9 mouse cellular contexts compared by ENCODE assay signal in the genomic region with DNA sequence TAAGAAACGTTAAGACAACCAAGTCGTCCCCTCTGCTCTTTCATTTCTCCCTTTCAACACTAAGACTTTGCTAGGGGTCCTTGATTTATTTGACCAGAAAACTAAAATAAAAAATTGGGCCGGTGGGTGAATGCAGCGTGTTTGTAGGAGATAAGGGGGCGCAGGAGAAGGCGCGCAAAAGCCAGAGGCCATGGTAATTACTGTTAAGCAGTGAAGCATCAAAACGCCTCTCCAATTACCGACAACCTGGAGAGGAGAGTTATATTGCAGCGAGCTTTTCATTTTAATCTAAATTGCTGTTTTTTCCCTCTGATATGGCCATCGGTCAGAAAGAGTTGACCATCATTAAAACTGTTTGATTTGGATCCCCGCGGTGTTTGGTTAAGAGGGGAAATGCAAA.
DNase-seq lines count a peak whose midpoint lies in the region; ATAC-seq and TF ChIP-seq lines count a peak whose summit lies in the region.
"Had no signal": no experiment of that assay in that cellular context is flagged by ENCODE, and none has a peak within 500 bp of the region (broad histone marks: within the 10 kb centered on the region; RNA-seq: fewer than 3 reads in every experiment).

No protein-coding gene starts in this region.

- WGBS in limb, embryonic 12.5 days: 23% methylated on average over 13 of the region's 13 CpGs
- whole genome bisulfite sequencing in limb, embryonic 10.5 days: 26% methylated on average over 13 of the region's 13 CpGs
- WGBS in forebrain, postnatal 0 days: 8% methylated on average over 13 of the region's 13 CpGs
- 11% methylated on average over 13 of the region's 13 CpGs for WGBS in midbrain, embryonic 16.5 days

- H3K27ac ChIP-seq in limb, embryonic 12.5 days: no peak overlapping the region
- no peak overlapping the region for H3K27ac ChIP-seq in limb, embryonic 10.5 days
- no peak overlapping the region for H3K27ac ChIP-seq in forebrain, postnatal 0 days (ENCODE audit: low read depth, low read length)
- no peak overlapping the region for H3K27ac ChIP-seq in midbrain, embryonic 16.5 days (ENCODE audit: low read length)

- H3K27me3 ChIP-seq in limb, embryonic 12.5 days: peaks cover 26% of the 10 kb centered on the region
- peaks cover 29% of the 10 kb centered on the region for H3K27me3 ChIP-seq in limb, embryonic 10.5 days (ENCODE audit: low read depth, poor library complexity, severe bottlenecking)
- H3K27me3 ChIP-seq in forebrain, postnatal 0 days (ENCODE audit: insufficient read depth, low read length): no peaks in the 10 kb centered on the region
- peaks cover 3% of the 10 kb centered on the region; the same call in 1 of the 2 replicates for H3K27me3 ChIP-seq in midbrain, embryonic 16.5 days (ENCODE audit: control insufficient read depth, insufficient read depth, low read depth, low read length)

- ATAC-seq in limb, embryonic 12.5 days (ENCODE audit: insufficient number of reproducible peaks, insufficient read depth, low FRiP score, low TSS enrichment, low read depth): no peak
- no peak for ATAC-seq in forebrain, postnatal 0 days
- peak; percentile 69 for ATAC-seq in midbrain, embryonic 16.5 days
- no peak for ATAC-seq in activated CD4-positive, CD25-positive, alpha-beta regulatory T cell, adult 4 months

- H3K36me3 ChIP-seq in limb, embryonic 12.5 days: no peaks in the 10 kb centered on the region
- no peaks in the 10 kb centered on the region for H3K36me3 ChIP-seq in limb, embryonic 10.5 days
- H3K36me3 ChIP-seq in forebrain, postnatal 0 days (ENCODE audit: insufficient read depth): no peaks in the 10 kb centered on the region
- no peaks in the 10 kb centered on the region for H3K36me3 ChIP-seq in midbrain, embryonic 16.5 days (ENCODE audit: control insufficient read depth, insufficient read depth, low read length)

- no peak overlapping the region for H3K4me3 ChIP-seq in limb, embryonic 12.5 days (replicated peaks)
- H3K4me3 ChIP-seq in limb, embryonic 10.5 days: no peak overlapping the region
- H3K4me3 ChIP-seq in forebrain, postnatal 0 days (ENCODE audit: low read depth, low read length): no peak overlapping the region
- no peak overlapping the region for H3K4me3 ChIP-seq in midbrain, embryonic 16.5 days (ENCODE audit: low read depth, low read length)

- peaks cover 13% of the 10 kb centered on the region for H3K4me1 ChIP-seq in limb, embryonic 12.5 days (replicated peaks)
- peaks cover 20% of the 10 kb centered on the region for H3K4me1 ChIP-seq in limb, embryonic 10.5 days
- H3K4me1 ChIP-seq in forebrain, postnatal 0 days (ENCODE audit: insufficient read depth): peaks cover 14% of the 10 kb centered on the region
- peaks cover 26% of the 10 kb centered on the region for H3K4me1 ChIP-seq in midbrain, embryonic 16.5 days (ENCODE audit: control insufficient read depth, insufficient read depth, low read length)

- H3K9ac ChIP-seq in limb, embryonic 12.5 days (replicated peaks): no peak overlapping the region
- no peak overlapping the region for H3K9ac ChIP-seq in forebrain, postnatal 0 days
- no peak overlapping the region for H3K9ac ChIP-seq in midbrain, embryonic 16.5 days (ENCODE audit: low read depth, low read length)

- peak; percentile 10 for DNase-seq in embryo, embryonic 11 days
- no peak for DNase-seq in embryo, embryonic 10 days (ENCODE audit: low spot score)
- no peak for DNase-seq in limb, embryonic 10.5 days (ENCODE audit: low spot score)
- peak; percentile 9 for DNase-seq in forebrain, postnatal 0 days
- no peak for DNase-seq in left cerebral cortex, adult 11 months (ENCODE audit: low spot score)
- DNase-seq: gastrocnemius, postnatal 36 days had no signal

- H3K9me3 ChIP-seq in limb, embryonic 12.5 days: no peaks in the 10 kb centered on the region
- H3K9me3 ChIP-seq in limb, embryonic 10.5 days (replicated peaks): no peaks in the 10 kb centered on the region
- H3K9me3 ChIP-seq in forebrain, postnatal 0 days (ENCODE audit: low read length): no peaks in the 10 kb centered on the region
- no peaks in the 10 kb centered on the region for H3K9me3 ChIP-seq in midbrain, embryonic 16.5 days (replicated peaks; ENCODE audit: control insufficient read depth, low read length, poor library complexity, severe bottlenecking)

- H3K4me2 ChIP-seq in limb, embryonic 12.5 days: peak overlapping the region; percentile 54; the same call in 1 of the 2 replicates
- H3K4me2 ChIP-seq in forebrain, postnatal 0 days (ENCODE audit: low read depth): 0 out of 2 replicates have a peak overlapping the region, but pooled peaks have one; percentile 14
- H3K4me2 ChIP-seq in midbrain, embryonic 16.5 days (ENCODE audit: low read length): peak overlapping the region; percentile 71

- no peak for TF ChIP-seq CTCF in forebrain, postnatal 0 days (IDR thresholded peaks at IDR 0.05; ENCODE audit: low read depth)

Comparison
In these comparisons a context has a peak if more than half of its experiments do, and no peak if none do; other contexts are left out.
1. DNase-seq: peak in embryo, embryonic 11 days (single experiment) and forebrain, postnatal 0 days (single experiment); none in embryo, embryonic 10 days (single experiment), limb, embryonic 10.5 days (single experiment) and left cerebral cortex, adult 11 months (single experiment).
2. H3K4me2 ChIP-seq: peak in every context shown above with its lines; median percentile 71 in midbrain, embryonic 16.5 days; 54 in limb, embryonic 12.5 days; 14 in forebrain, postnatal 0 days.